Mouse (Mus musculus) erythroblast, embryonic 14.5 days (primary cell): ENCODE measurements around the gene Ick.

Experiments
- GATA1 ChIP-seq: IDR thresholded peaks from 2 replicates; pipeline ENCODE4 v1.6.1; 2012; ENCODE audit warnings: low read length, inconsistent platforms, mixed read lengths
- TAL1 ChIP-seq: IDR thresholded peaks from 3 replicates; pipeline ENCODE4 v1.6.1; 2012; ENCODE audit warnings: low read length, inconsistent platforms, mixed read lengths

GRCm38 (mm10) chr9:78113538-78113885 lies 4.5 kb downstream of the Ick start:
- TF ChIP-seq GATA1 (no peak), TAL1 (no peak)
